Mouse (Mus musculus) hindbrain, embryonic 16.5 days (tissue): Measurements from ENCODE around the gene Lrrc66. TPM values are rescaled to one million over a fixed set of nuclear protein-coding genes. Genes with fewer than 3 reads are reported as not detected.
"Not testable (repeated sequence)": the region's sequence is repeated elsewhere in the genome, so short reads cannot be mapped to it uniquely, and the experiment has no call there.

Source experiments
- ATAC-seq: fragments of 200-750 bp; cut with Nextera tagmentation; 2 replicates; pipeline ENCODE4 v1.8.0; 2017; ENCODE audit warnings: moderate TSS enrichment, moderate library complexity
- H3K27ac ChIP-seq: fragments of 300-500 bp; sonication (generic); 2 replicates; pipeline ENCODE4 v1.5.1; 2014; ENCODE audit warnings: low read depth, mild to moderate bottlenecking, control low read depth, low read length, moderate library complexity
- H3K27me3 ChIP-seq: fragments of 300-500 bp; sonication (generic); replicated peaks from 2 replicates; pipeline ENCODE4 v1.6.1; 2014; ENCODE audit warnings: low read length; ENCODE audit not compliant: control insufficient read depth, insufficient read depth
- H3K36me3 ChIP-seq: fragments of 300-500 bp; sonication (generic); 2 replicates; pipeline ENCODE4 v1.6.1; 2014; ENCODE audit warnings: mild to moderate bottlenecking, low read length, moderate library complexity, mixed read lengths; ENCODE audit not compliant: control insufficient read depth, insufficient read depth
- H3K4me1 ChIP-seq: fragments of 300-500 bp; sonication (generic); 2 replicates; pipeline ENCODE4 v1.6.1; 2014; ENCODE audit warnings: low read depth, low read length; ENCODE audit not compliant: control insufficient read depth, insufficient read depth
- H3K4me2 ChIP-seq: fragments of 300-500 bp; sonication (generic); 2 replicates; pipeline ENCODE4 v1.6.1; 2014; ENCODE audit warnings: mild to moderate bottlenecking, low read length, control low read depth, moderate library complexity
- H3K4me3 ChIP-seq: fragments of 300-500 bp; sonication (generic); 2 replicates; pipeline ENCODE4 v1.5.1; 2014; ENCODE audit warnings: mild to moderate bottlenecking, low read length, control low read depth, moderate library complexity
- H3K9ac ChIP-seq: fragments of 300-500 bp; sonication (generic); 2 replicates; pipeline ENCODE4 v1.6.1; 2014; ENCODE audit warnings: low read depth, mild to moderate bottlenecking, control low read depth, low read length, moderate library complexity
- H3K9me3 ChIP-seq: fragments of 300-500 bp; sonication (generic); 2 replicates; pipeline ENCODE4 v1.6.1; 2014; ENCODE audit warnings: mild to moderate bottlenecking, low read length, moderate library complexity; ENCODE audit not compliant: control insufficient read depth
- WGBS: fragments of 180-500 bp; shearing (Covaris S2); extraction: QIAGEN DNeasy Blood & Tissue Kit; methylation state at CpG from one replicate; pipeline ENCODE4 v1.1.7; 2014; 5-methylcytosine and 5-hydroxymethylcytosine counted together
- polyA plus RNA-seq: library from polyadenylated mRNA; unstranded; fragments of >200 nt; fragmentation: Nextera tagmentation; extraction: Ambion mirVana; gene quantifications from 2 replicates; pipeline ENCODE4 v1.2.1, GENCODE M21; 2015

Gene Lrrc66
- polyA plus RNA-seq, 1 experiment from 2014 or later = not detected

DNA sequence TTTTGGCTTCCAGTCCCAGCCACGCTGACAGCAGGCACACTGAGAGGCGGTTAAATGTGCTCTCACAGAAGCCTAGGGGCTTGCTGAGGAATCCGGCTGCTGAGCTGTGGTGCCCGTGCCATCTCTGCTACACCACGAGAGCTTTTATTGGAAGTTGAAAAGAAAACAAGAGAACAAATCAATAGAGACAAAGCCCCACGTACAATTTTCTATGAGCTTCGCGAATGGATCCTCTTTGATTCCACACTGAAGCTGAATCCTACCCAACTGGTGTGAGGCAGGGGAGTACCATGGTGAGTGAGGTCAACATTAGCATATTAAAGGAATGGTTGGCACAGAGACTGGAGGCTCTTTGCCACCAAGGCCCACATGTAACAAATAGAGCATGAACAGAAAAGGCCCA lies 31.0 kb downstream of the Lrrc66 start:
- peaks cover 2% of the 10 kb centered on the region; the same call in 1 of the 2 replicates for H3K4me1 ChIP-seq
- H3K9ac ChIP-seq = no peak overlapping the region
- H3K4me2 ChIP-seq = no peak overlapping the region
- peaks cover 2% of the 10 kb centered on the region; the same call in 1 of the 2 replicates for H3K9me3 ChIP-seq
- no peaks in the 10 kb centered on the region for H3K36me3 ChIP-seq
- H3K4me3 ChIP-seq = no peak overlapping the region
- ATAC-seq = peak; percentile 77
- no peaks in the 10 kb centered on the region for H3K27me3 ChIP-seq
- 31% methylated on average over 8 of the region's 8 CpGs for WGBS
- no peak overlapping the region for H3K27ac ChIP-seq

DNA sequence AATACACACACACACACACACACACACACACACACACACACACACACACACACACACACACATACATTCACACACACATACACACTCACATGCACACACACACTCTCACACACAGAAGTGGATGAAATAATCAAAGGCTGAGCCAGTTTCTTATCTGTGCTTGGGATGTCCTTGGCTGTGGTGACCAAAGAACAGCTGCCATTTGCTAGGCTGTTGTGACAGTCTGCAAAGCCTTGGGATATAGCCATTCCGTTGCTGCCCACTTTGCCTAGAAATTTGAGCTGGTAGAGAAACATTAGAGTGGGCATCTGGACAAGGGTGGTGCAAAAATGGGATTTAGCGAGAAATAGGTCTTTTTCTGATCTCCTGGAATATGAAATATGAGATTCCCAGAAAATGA lies 32.3 kb downstream of the Lrrc66 start:
- no peak for ATAC-seq
- no peak overlapping the region for H3K4me3 ChIP-seq
- no peaks in the 10 kb centered on the region for H3K27me3 ChIP-seq
- no peaks in the 10 kb centered on the region for H3K9me3 ChIP-seq
- 76% methylated on average over 2 of the region's 2 CpGs for WGBS
- no peak overlapping the region for H3K4me2 ChIP-seq
- no peak overlapping the region for H3K9ac ChIP-seq
- H3K27ac ChIP-seq = no peak overlapping the region
- no peaks in the 10 kb centered on the region for H3K36me3 ChIP-seq
- H3K4me1 ChIP-seq = peaks cover 2% of the 10 kb centered on the region; the same call in 1 of the 2 replicates

DNA sequence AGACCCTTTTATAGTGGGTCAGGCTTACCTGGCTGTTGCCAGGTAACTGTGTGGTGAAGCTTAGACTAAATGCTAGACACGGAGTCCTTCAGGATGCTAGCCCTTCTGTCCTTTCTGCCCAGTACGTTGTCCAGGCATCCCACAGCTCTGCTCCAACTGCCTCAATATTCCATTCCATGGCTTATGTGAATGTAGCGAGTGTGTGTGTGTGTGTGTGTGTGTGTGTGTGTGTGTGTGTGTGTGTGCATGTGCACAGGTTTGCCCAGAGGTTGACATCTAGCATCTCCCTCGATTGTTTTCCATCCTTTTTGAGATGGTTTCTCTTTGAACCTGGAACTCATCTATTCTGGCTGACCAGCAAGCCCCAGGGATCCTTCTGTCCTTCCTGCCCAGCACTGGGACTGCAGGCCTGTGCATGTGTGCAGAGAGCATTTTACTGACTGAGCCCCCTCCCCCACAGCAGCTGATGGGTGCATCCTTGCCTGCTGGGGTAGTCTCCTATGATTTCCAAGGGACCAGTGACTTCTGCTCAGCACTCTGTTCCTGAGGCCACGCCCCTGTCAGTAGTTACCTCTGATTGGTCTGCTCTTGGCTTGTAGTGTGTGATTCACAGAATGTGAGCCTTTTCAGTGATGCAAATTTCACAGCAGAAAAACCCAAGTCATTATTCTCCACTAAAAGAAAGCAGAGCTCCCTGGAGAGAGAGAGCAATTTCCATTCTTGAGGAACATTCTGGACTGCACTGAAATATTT lies 33.2 kb downstream of the Lrrc66 start:
- whole genome bisulfite sequencing = 61% methylated on average over 5 of the region's 5 CpGs
- Histone ChIP-seq H3K36me3 (no peaks in the 10 kb centered on the region), H3K27me3 (no peaks in the 10 kb centered on the region), H3K27ac (no peak overlapping the region), H3K4me3 (no peak overlapping the region), H3K4me2 (no peak overlapping the region), H3K9ac (no peak overlapping the region; the same call in 1 of the 2 replicates), H3K4me1 (peaks cover 2% of the 10 kb centered on the region; the same call in 1 of the 2 replicates), H3K9me3 (no peaks in the 10 kb centered on the region)
- ATAC-seq = peak; percentile 67

DNA sequence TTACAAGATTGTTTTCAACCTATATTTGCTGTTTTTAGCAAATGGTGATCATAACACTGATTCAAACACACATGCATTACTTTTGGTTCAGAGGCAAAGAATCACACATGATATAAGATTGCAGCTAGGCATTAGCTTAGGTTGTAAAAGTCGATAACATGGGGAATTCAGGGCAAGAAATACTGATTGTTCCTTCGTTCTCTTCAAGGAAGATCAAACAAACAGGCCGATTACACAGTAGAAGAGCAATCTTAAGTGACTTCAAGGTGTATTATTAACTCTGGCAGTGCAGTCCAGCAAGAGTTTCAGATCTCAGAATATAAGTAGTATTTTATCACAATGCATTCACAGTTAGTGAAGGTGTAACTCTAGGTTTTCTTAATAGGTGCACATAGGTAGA lies 45.2 kb downstream of the Lrrc66 start:
- H3K4me2 ChIP-seq = no peak overlapping the region
- H3K9ac ChIP-seq = no peak overlapping the region
- H3K36me3 ChIP-seq = no peaks in the 10 kb centered on the region
- no peak for ATAC-seq
- no peaks in the 10 kb centered on the region for H3K9me3 ChIP-seq
- no peaks in the 10 kb centered on the region for H3K27me3 ChIP-seq
- peaks cover 9% of the 10 kb centered on the region for H3K4me1 ChIP-seq
- H3K4me3 ChIP-seq = no peak overlapping the region
- whole genome bisulfite sequencing = 72% methylated on average over 3 of the region's 3 CpGs
- no peak overlapping the region for H3K27ac ChIP-seq

DNA sequence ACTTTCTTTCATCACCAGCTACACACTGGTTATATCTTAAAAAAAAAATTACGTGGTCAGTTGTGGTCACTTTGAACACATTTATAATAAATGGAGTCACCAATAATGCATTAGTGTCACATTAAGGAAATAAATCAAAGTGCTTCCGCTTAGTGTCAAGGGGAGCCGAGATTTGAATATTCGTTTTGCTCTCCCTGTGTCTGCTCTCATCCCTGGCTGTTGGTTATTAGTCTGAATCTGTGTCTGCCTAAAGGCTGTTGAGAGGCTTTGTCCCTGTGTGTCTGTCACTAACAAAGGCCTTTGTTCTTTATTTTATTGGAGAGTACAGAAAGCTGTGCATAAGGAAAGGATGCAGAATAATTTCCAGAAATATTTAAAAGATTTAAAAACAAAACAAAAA lies 45.7 kb downstream of the Lrrc66 start:
- H3K27ac ChIP-seq = no peak overlapping the region
- no peaks in the 10 kb centered on the region for H3K36me3 ChIP-seq
- no peaks in the 10 kb centered on the region for H3K9me3 ChIP-seq
- H3K4me2 ChIP-seq = no peak overlapping the region
- no peak for ATAC-seq
- 46% methylated on average over 4 of the region's 4 CpGs for WGBS
- no peak overlapping the region for H3K9ac ChIP-seq
- no peak overlapping the region for H3K4me3 ChIP-seq
- H3K27me3 ChIP-seq = no peaks in the 10 kb centered on the region
- peaks cover 9% of the 10 kb centered on the region for H3K4me1 ChIP-seq

DNA sequence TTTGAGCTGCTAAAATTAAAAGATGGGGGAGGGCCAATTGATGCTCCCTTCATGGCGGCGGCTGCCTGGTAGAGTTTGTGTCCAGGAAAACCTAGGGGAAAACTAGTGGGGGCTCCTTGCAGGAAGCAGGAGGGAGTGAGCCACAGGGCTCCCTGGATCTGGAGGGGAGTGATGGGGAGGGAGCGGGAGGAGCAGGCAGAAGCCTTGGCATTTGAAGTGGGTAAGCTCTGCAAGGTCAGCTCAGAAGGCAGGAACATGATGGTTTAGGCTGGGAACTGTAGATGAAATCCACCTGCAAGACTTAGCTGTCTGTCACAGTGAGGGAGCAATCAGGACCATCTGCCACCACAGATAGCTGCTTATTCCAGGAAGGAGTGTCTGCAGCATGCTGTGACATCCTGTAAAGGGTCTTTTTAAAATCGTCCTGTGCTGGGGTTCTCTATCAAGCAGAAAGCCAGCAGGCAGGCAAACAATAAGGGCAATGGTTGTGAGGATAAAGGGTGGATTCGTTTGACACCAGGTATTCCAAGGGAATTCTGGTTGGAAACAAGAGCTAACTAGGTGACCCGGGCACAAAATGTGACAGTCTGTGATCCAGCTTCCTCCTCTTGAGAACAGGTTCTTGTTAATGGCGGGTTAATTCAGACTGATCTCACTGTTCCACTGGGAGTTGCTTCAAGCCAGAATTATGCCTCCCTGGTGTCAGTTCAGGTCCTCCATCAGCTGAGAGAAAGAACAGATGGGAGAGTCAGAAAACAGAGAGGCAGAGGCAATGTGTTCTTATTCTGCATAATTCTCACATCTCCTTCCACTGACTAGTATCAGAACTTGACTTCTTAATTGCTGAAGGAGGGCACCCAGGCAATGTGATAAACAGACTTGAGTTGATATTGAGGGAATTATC lies 46.9 kb downstream of the Lrrc66 start:
- peak; percentile 80 for ATAC-seq
- H3K27me3 ChIP-seq = no peaks in the 10 kb centered on the region
- 17% methylated on average over 7 of the region's 7 CpGs for WGBS

DNA sequence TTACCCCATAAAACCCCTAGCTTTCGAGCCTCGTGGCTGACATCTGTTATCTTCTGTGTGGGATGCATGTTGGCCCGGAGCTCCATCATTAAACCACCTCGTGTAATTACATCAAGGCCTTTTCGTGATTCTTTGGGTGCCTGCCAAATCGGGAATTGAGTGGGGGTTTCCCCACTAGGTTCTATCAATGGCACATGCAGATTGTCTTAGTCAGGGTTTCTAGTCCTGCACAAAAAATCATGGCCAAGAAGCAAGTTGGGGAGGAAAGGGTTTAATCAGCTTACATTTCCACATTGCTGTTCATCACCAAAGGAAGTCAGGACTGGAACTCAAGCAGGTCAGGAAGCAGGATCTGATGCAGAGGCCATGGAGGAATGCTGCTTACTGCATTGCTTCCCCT lies 48.3 kb downstream of the Lrrc66 start:
- not testable (repeated sequence) for H3K4me2 ChIP-seq, ATAC-seq, H3K4me1 ChIP-seq, H3K27me3 ChIP-seq, H3K9ac ChIP-seq, H3K4me3 ChIP-seq, H3K9me3 ChIP-seq, H3K27ac ChIP-seq, H3K36me3 ChIP-seq
- WGBS = 51% methylated on average over 6 of the region's 6 CpGs

More for the DNA sequence above, 46.9 kb downstream of the Lrrc66 start:
- H3K9me3 ChIP-seq = no peaks in the 10 kb centered on the region
- no peaks in the 10 kb centered on the region for H3K36me3 ChIP-seq
- H3K4me1 ChIP-seq = peaks cover 9% of the 10 kb centered on the region
- H3K4me2 ChIP-seq = no peak overlapping the region
- peak overlapping the region; percentile 73 for H3K27ac ChIP-seq
- no peak overlapping the region for H3K4me3 ChIP-seq
- no peak overlapping the region; the same call in 1 of the 2 replicates for H3K9ac ChIP-seq

DNA sequence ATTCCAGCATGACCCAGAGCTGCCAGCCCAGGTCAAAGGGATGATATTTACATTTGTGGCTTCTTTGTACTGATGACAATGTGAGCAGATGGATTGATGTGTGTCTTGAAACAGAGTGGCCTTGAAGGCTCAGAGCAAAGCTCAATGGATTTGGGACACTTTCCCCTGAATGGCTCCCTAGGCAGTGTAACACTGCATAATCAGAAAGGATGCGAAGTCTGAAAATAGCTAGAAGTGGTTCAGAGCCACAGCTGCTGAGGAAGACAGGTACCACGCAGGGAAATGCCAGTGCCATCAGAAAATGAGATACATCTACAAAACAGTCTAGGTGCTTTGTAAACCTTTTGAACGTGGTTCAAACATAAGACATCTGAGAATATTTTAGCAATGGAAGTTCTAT lies 54.2 kb downstream of the Lrrc66 start:
- Histone ChIP-seq H3K9ac (no peak overlapping the region), H3K4me1 (peaks cover 10% of the 10 kb centered on the region; the same call in 1 of the 2 replicates), H3K4me2 (no peak overlapping the region), H3K4me3 (no peak overlapping the region), H3K27me3 (no peaks in the 10 kb centered on the region), H3K36me3 (no peaks in the 10 kb centered on the region), H3K27ac (no peak overlapping the region), H3K9me3 (no peaks in the 10 kb centered on the region)
- ATAC-seq = no peak
- 70% methylated on average over 3 of the region's 3 CpGs for WGBS

DNA sequence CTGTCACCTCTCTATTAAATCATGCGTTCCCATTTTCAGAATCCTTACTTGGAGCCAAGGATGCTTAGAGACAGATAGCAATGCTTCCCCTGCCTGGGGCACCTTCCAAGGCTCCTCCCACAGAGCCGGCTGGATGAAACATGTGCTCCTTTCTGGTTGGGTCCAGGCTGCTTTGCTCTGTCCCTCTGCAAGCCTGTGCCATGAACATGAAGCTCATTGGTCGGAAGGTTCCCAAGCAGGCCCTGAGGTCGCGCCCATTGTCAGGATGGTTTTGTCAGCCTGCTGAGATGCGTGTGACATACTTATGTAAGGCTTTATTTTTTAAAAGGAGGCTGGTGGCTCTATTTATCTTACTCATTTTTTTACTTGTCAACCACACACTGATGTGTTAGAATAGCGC lies 55.6 kb downstream of the Lrrc66 start:
- no peak overlapping the region for H3K27ac ChIP-seq
- no peaks in the 10 kb centered on the region for H3K9me3 ChIP-seq
- no peaks in the 10 kb centered on the region for H3K27me3 ChIP-seq
- peaks cover 10% of the 10 kb centered on the region; the same call in 1 of the 2 replicates for H3K4me1 ChIP-seq
- 52% methylated on average over 7 of the region's 7 CpGs for WGBS
- H3K4me3 ChIP-seq = no peak overlapping the region
- 0 out of 2 replicates have a peak, but pooled peaks have one; percentile 38 for ATAC-seq
- H3K9ac ChIP-seq = no peak overlapping the region
- no peak overlapping the region for H3K4me2 ChIP-seq
- H3K36me3 ChIP-seq = no peaks in the 10 kb centered on the region
